Mouse (Mus musculus) midbrain, embryonic 15.5 days (tissue): Measurements from ENCODE around the gene F10. TPM values are rescaled to one million over a fixed set of nuclear protein-coding genes. Genes with fewer than 3 reads are reported as not detected.
"Not testable (repeated sequence)": the region's sequence is repeated elsewhere in the genome, so short reads cannot be mapped to it uniquely, and the experiment has no call there.

ENCODE experiments used
- ATAC-seq: fragments of 200-750 bp; cut with Nextera tagmentation; replicated peaks from 2 replicates; pipeline ENCODE4 v1.8.0; 2017; ENCODE audit warnings: moderate TSS enrichment
- H3K27ac ChIP-seq: fragments of 300-500 bp; sonication (generic); 2 replicates; pipeline ENCODE4 v1.5.1; 2015; ENCODE audit warnings: mild to moderate bottlenecking, inconsistent platforms
- H3K27me3 ChIP-seq: fragments of 300-500 bp; sonication (generic); replicated peaks from 2 replicates; pipeline ENCODE4 v1.6.1; 2015; ENCODE audit warnings: inconsistent platforms
- H3K36me3 ChIP-seq: fragments of 300-500 bp; sonication (generic); replicated peaks from 2 replicates; pipeline ENCODE4 v1.6.1; 2015; ENCODE audit warnings: inconsistent platforms
- H3K4me1 ChIP-seq: fragments of 300-500 bp; sonication (generic); 2 replicates; pipeline ENCODE4 v1.6.1; 2015; ENCODE audit warnings: inconsistent platforms
- H3K4me2 ChIP-seq: fragments of 300-500 bp; sonication (generic); 2 replicates; pipeline ENCODE4 v1.6.1; 2015; ENCODE audit warnings: inconsistent platforms, mild to moderate bottlenecking, moderate library complexity
- H3K4me3 ChIP-seq: fragments of 300-500 bp; sonication (generic); 2 replicates; pipeline ENCODE4 v1.5.1; 2015; ENCODE audit warnings: mild to moderate bottlenecking, inconsistent platforms
- H3K9ac ChIP-seq: fragments of 300-500 bp; sonication (generic); 2 replicates; pipeline ENCODE4 v1.6.1; 2015; ENCODE audit warnings: mild to moderate bottlenecking, inconsistent platforms
- H3K9me3 ChIP-seq: fragments of 300-500 bp; sonication (generic); 2 replicates; pipeline ENCODE4 v1.6.1; 2016; ENCODE audit warnings: inconsistent platforms
- WGBS: fragments of 180-500 bp; shearing (Covaris S2); methylation state at CpG from one replicate; pipeline ENCODE4 v1.1.7; 2015; ENCODE audit warnings: mixed read lengths; 5-methylcytosine and 5-hydroxymethylcytosine counted together
- polyA plus RNA-seq: library from polyadenylated mRNA; unstranded; fragments of >200 nt; fragmentation: Nextera tagmentation; extraction: Ambion mirVana; gene quantifications from 2 replicates; pipeline ENCODE4 v1.2.1, GENCODE M21; 2015

Gene F10
- polyA plus RNA-seq, 1 experiment from 2014 or later: 0.21 TPM

- Histone ChIP-seq H3K27me3 (no peaks in the 10 kb centered on the region), H3K9ac (no peak overlapping the region), H3K4me2 (no peak overlapping the region), H3K27ac (no peak overlapping the region), H3K36me3 (peaks cover 32% of the 10 kb centered on the region; the same call in 1 of the 2 replicates), H3K9me3 (no peaks in the 10 kb centered on the region), H3K4me3 (no peak overlapping the region), H3K4me1 (no peaks in the 10 kb centered on the region)
- ATAC-seq: no peak
- 93% methylated on average over 11 of the region's 11 CpGs for WGBS
Observed at GRCm38 (mm10) chr8:13073255-13073654, 36.1 kb downstream of the F10 start.

GRCm38 (mm10) chr8:13075044-13075443, 37.9 kb downstream of the F10 start:
- H3K36me3 ChIP-seq: peaks cover 48% of the 10 kb centered on the region
- no peaks in the 10 kb centered on the region for H3K4me1 ChIP-seq
- no peaks in the 10 kb centered on the region for H3K9me3 ChIP-seq
- 94% methylated on average over 8 of the region's 8 CpGs for WGBS
- H3K4me2 ChIP-seq: no peak overlapping the region
- H3K27me3 ChIP-seq: no peaks in the 10 kb centered on the region
- no peak overlapping the region for H3K4me3 ChIP-seq
- H3K27ac ChIP-seq: no peak overlapping the region
- no peak overlapping the region for H3K9ac ChIP-seq
- ATAC-seq: no peak

GRCm38 (mm10) chr8:13075579-13075978, 38.5 kb downstream of the F10 start:
- H3K36me3 ChIP-seq: peaks cover 53% of the 10 kb centered on the region
- not testable (repeated sequence) for H3K4me2 ChIP-seq, H3K27ac ChIP-seq, H3K9me3 ChIP-seq, ATAC-seq, H3K9ac ChIP-seq, H3K4me1 ChIP-seq, H3K27me3 ChIP-seq, H3K4me3 ChIP-seq
- 94% methylated on average over 1 of the region's 1 CpGs for WGBS

- ATAC-seq: no peak
- Histone ChIP-seq H3K4me2 (no peak overlapping the region), H3K27ac (no peak overlapping the region), H3K4me3 (no peak overlapping the region), H3K27me3 (no peaks in the 10 kb centered on the region), H3K36me3 (peaks cover 62% of the 10 kb centered on the region), H3K9ac (no peak overlapping the region), H3K4me1 (no peaks in the 10 kb centered on the region), H3K9me3 (no peaks in the 10 kb centered on the region)
- WGBS: 87% methylated on average over 7 of the region's 7 CpGs
Observed at GRCm38 (mm10) chr8:13077542-13077941, 40.4 kb downstream of the F10 start.

GRCm38 (mm10) chr8:13104691-13105086, 67.6 kb downstream of the F10 start:
- Histone ChIP-seq H3K4me2 (peak overlapping the region; percentile 98), H3K36me3 (no peaks in the 10 kb centered on the region; the same call in 1 of the 2 replicates), H3K27ac (peak overlapping the region; percentile 96), H3K9me3 (no peaks in the 10 kb centered on the region), H3K9ac (peak overlapping the region; percentile 78), H3K4me3 (peak overlapping the region; percentile 85), H3K27me3 (no peaks in the 10 kb centered on the region), H3K4me1 (peaks cover 32% of the 10 kb centered on the region)
- under 1% methylated on average over 45 of the region's 45 CpGs for WGBS
- peak; percentile 90 for ATAC-seq

- Histone ChIP-seq H3K4me1 (peaks cover 32% of the 10 kb centered on the region), H3K36me3 (no peaks in the 10 kb centered on the region), H3K4me2 (peak within 1 kb of the TSS; percentile 98), H3K27ac (peak within 1 kb of the TSS; percentile 96), H3K9ac (peak within 1 kb of the TSS; percentile 90), H3K9me3 (no peaks in the 10 kb centered on the region), H3K4me3 (peak within 1 kb of the TSS; percentile 85), H3K27me3 (no peaks in the 10 kb centered on the region)
- ATAC-seq: peak; percentile 96
- under 1% methylated on average over 73 of the region's 87 CpGs for WGBS
Observed at GRCm38 (mm10) chr8:13105087-13105881, 68.2 kb downstream of the F10 start, which contains the start of the genes Pcid2 and Cul4a. Gene Pcid2, minus strand, starts transcription at chr8:13105459. Gene Cul4a, plus strand, starts transcription at chr8:13105621.

- ATAC-seq: peak; percentile 51
- H3K4me3 ChIP-seq: peak overlapping the region; percentile 85
- H3K36me3 ChIP-seq: no peaks in the 10 kb centered on the region
Observed at GRCm38 (mm10) chr8:13105908-13106551, 68.9 kb downstream of the F10 start.

More at GRCm38 (mm10) chr8:13105908-13106551, 68.9 kb downstream of the F10 start:
- Histone ChIP-seq H3K4me2 (peak overlapping the region; percentile 98), H3K9me3 (no peaks in the 10 kb centered on the region), H3K27ac (peak overlapping the region; percentile 96), H3K27me3 (no peaks in the 10 kb centered on the region), H3K9ac (peak overlapping the region; percentile 90), H3K4me1 (peaks cover 32% of the 10 kb centered on the region)
- under 1% methylated on average over 48 of the region's 63 CpGs for WGBS

Other genes starting within 250 kb of the F10 start
- gene Mcf2l, start 163.5 kb upstream of the F10 start, polyA plus RNA-seq: 176 and 189 TPM in 2 replicates
- gene F7, start 11.3 kb upstream of the F10 start, polyA plus RNA-seq: 0.09 TPM in 1 of 2 replicates, not detected in the other
- gene Proz, start 23.6 kb downstream of the F10 start, polyA plus RNA-seq: 1.6 and 1.7 TPM in 2 replicates
- gene Pcid2, start 68.2 kb downstream of the F10 start, polyA plus RNA-seq: 42.1 and 42.6 TPM in 2 replicates
- gene Cul4a, start 68.3 kb downstream of the F10 start, polyA plus RNA-seq: 70.4 and 74.9 TPM in 2 replicates
- 259 and 285 TPM in 2 replicates for gene Lamp1, start 121.9 kb downstream of the F10 start, polyA plus RNA-seq
- 15.9 and 16.3 TPM in 2 replicates for gene Grtp1, start 163.3 kb downstream of the F10 start, polyA plus RNA-seq
- 1.1 TPM in 1 of 2 replicates, not detected in the other for gene Adprhl1, start 216.9 kb downstream of the F10 start, polyA plus RNA-seq